Mouse (Mus musculus) heart, postnatal 25 days (tissue): ENCODE measurements around the gene Robo2. TPM values are rescaled to one million over a fixed set of nuclear protein-coding genes. Genes with fewer than 3 reads are reported as not detected.

Experiments
- DNase-seq: peaks from one replicate; pipeline ENCODE4 v3.0.0; 2022; ENCODE audit warnings: low spot score
- intact Hi-C: fragments of 180-260 bp; cut with DNase I; formaldehyde crosslinking; loops from one replicate; pipeline ENCODE4 v1.15.1; 2025
- total RNA-seq, 2 experiments: library from RNA; stranded (reverse); gene quantifications; 2 replicates each; pipeline ENCODE4 v1.2.3; 2021

Robo2 gene
- total RNA-seq, 2 experiments from 2014 or later: 0.89 to 1.5 TPM

DNA sequence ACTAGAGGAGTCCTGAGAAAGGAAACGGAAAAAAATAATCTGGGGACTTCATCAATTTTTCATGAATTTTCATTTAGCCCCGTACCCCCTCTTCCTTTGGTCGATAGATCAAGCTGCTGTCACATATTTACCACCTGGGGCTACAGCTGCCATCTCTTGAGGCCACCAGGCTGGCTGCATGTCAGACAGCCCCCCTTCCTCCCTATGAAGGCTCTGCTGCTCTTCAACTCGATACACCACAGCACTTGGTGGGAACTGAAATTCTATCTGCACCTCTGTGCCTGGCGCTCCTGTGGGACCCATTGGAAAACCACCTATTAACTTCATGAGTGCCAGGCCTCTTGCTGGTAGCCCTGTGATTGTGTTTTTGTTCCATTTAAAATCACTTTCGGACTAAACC is 63.2 kb downstream of the Robo2 start:
- intact Hi-C loops: no loop called here

DNA sequence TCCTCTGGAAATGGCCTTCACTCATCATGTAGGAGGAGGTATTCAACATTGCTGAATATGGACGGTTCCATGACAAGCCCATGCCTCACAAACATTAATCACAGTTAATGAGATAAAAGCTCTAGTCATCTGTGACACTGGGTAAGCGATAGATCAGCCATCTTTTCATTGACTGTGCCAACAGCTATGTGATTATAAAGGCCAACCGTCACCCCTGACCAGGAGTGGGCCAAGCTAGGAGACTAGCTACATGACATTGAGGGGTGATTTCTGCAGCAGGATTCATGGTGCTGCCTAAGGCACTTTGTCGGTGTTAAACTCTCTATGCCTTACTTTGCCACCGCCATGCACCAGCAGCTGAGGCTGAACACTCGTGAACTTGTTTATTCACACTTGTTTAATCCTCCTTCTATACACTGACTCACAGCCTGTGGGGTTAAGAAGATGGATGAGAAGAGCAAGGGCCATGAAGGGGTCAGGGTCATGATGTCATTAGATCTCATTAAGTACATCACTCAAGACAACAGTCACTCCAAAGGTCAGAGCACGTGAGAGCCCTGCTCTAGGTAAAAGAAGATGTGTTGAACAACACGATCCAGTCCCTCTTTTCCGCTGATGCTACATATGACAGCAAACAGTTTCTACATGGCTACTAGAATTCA is 72.5 kb downstream of the Robo2 start:
- DNase-seq: no peak
- intact Hi-C loops: no loop called here

More for the DNA sequence above, 63.2 kb downstream of the Robo2 start:
- DNase-seq: no peak

DNA sequence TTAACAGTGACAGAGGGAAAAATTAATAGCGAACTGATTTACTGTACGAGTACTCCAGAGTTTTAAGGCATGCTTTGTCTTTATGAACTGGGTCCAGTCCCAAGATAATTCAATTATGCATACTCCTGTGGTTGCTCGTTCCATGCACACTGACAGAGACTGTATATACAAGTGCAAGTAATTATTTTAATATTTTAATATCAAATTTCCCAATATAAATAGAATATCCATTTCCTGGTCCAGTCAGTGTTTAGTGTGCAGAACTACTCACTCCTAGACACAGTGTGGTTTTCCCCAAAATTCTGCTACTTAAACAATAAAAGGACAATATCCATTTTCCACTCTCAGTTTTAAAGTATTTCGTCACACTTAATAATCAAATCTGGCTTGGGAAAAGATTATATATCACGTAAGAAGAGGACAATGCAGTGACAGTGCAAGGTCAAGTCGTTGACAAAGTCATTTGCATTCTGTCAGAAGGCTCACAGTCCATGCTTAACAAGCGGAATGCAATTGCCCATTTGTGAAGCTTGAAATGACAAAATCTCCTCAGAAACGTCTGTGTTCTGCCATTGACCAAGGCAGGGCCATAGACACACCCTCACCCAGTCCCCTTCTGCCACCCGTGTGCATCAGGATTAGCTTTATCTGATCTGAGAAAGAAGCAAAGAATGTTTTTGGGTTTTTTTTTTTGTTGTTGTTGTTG is 89.8 kb downstream of the Robo2 start:
- DNase-seq: no peak
- intact Hi-C loops: no loop called here

DNA sequence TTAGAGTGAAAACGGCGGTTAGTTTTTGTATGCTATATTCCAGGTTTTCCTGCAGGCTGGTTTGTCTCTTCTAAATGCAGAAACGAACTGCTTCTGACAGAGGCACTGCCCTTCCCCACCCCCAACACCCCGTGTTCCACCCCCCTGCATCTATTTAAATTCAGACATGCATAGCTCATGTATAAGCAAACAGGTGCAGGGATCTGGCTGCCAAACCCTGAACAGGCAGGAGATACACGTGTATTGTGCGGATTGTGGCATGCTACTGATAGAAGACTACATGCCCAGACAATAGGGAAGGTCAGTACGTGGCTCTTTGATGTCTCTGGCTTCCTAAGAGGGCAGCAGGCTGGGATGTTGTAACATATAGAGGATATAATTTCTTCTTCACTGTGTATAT is 95.5 kb downstream of the Robo2 start:
- DNase-seq: no peak
- intact Hi-C loops: no loop called here

DNA sequence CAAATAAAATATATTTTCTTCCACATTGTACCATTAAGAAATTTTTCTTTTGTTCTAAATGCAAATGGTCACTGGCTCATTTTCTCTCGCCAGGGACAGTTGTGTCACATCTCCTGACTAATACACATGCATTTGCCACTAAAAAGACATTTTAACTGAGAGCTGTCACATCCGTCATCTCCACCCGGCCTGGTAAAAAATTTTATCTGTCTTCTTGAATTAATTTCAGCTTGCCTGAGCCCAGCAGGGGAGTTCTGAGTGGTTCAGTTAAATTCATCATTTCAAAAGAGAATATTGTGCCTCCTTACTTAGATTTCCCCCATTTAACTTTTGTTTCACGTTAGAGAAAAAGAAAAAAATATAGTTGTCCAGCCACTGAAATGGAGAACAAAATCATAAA is 98.4 kb downstream of the Robo2 start:
- DNase-seq: no peak
- intact Hi-C loops: no loop called here

DNA sequence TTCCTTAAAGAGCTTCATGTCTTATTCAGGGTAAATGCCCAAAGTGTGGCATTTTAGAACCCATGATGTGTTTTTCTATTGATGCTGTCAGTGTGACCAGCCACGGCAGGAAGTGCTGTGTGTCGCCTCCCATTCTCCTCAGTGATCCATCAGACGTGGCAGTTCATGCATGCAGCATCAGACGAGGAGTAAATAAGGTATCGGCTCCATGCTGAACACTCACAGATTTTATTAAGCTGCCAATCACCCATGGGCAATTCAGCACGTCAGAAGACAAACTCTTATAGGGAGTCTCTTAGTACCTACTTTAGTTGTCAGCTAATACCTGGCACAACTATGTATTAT is 104.1 kb downstream of the Robo2 start:
- intact Hi-C loops: no loop called here

DNA sequence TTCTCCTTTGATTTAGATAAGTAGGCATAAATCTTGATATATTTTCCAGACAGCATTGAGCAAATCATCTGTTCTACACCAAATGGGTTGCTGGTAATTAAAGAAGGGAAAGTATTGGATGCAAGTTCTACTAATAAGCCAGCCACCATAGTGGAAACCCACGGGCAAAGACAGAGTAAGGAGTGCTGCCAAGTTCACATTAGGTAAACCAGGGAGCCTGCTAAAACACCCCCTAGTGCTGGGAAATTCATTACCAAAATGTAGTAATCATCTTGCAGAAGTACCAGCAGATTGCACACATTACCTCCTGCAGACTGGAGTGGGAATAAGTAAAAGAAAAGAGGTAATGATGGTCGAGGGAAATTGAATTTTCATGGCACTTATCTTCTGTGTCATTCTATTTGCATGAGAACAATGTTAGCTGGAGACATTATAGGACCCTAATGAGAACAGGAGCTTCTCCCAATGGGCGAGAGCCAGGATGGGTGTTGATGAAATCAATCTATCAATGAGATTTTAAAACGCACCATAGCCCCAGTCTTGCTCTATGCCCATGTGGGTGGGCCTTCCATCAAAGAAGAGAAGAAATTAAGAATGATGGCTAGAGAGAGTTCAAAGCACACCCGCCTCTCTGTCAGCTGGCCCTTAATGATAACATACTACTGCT is 104.6 kb downstream of the Robo2 start:
- intact Hi-C loops: no loop called here
- no peak for DNase-seq

More for the DNA sequence above, 104.1 kb downstream of the Robo2 start:
- DNase-seq: no peak

DNA sequence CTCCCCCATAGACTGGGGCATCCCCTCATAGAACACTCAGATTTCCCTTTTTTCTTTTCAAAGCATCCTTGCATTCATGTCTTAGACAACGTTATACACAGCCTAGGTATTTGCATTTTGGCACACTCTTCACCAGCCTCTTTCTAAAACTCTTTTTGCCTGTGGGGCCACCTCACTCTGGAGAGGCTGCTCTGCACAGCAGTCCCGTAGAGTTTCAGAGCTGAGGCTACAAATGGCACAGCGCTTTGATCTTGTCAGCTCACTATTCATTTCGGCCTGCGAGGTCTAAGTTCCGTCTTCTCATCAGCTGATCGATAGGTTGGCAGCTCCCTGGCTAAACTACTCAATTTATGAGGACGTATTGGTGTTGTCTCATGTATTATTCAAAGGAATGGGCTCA is 123.7 kb downstream of the Robo2 start:
- no peak for DNase-seq
- intact Hi-C loops: no loop called here

DNA sequence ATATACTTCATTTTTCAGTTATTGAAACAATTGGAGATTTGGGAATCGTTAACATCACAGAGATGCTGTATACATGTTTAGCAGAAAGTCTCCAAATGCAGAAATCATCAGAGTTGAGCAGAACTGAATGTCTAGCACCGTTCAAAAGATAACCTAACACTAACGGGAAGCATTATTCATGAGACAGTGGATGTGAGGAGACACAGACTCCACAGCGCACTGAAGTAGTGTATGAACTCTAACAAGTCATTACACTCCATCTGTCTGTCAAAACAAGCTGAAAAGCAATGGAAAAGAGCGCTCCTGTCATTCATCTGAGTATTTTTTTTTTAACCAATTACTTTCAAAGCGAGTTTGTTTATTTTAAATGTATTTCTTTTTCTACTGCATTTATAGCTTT is 129.1 kb downstream of the Robo2 start:
- DNase-seq: no peak
- intact Hi-C loops: no loop called here

DNA sequence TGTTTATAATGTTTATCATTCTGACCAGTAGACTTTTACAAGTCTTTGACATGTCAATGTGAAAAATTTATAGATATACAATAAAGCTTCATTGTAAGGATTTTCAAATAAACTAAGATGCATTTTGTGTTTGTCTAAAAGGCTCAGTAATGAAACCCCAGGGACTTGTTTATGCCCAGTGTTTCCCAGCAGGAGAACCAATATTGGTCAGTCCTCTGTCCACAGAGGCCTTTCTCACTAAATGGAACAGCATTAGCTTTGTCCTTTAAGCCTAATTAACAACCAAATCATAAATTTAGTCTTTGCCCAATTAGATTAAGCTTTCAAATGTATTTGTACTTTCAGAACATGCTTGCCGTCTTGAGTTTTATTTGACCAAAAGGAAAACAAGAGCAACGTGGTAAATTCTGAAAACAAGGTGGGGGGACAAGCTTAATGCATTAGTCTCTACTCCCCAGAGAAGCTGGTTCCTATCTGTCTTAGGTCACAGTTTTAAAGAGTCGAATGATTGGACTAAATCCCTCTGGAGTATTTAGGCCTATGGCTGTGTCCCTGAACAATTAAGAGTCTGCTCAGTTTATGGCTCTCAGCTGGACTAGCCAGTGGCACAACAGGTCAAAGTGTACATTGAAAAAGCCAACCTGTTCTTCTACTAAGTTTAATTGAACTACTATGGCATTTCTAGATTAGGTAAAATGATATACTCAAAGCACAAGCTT is 134.6 kb downstream of the Robo2 start:
- intact Hi-C loops: no loop called here
- DNase-seq: no peak

DNA sequence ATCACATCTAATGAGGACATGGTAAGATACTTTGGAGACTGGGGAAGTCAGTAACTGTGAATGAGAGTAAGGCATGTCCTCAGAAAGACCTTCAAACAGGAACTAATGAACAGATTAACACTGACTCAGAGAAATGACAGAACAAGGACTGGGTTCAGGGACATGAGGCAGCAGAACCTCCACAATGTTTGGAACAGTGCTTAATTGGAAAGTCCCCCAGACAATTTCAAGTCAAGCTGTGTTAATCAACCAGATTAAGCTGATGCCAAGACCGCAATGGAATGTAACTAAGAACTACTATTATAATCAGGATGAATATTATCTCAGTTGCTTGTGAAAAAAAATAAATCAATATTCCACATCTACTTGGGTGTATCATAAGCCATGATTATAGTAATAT is 137.0 kb downstream of the Robo2 start:
- DNase-seq: no peak

DNA sequence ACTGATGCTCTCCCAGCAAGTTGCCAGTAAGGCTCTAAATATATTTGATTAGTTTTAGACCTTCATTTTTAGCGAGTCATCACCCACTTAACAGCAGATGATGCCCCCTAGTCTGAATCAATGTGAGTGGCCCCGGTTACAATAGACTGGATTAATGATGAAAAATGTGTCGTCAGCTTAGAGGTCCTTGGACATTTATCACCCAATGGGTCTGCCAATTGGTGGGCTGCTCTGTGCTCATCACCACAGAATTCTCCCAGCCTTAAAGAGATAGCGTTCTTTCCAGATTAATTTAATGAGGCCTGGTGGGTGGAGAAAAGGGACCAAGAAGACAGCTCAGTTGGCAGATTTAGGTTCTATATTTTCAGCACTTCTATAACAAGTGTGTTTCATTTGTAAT is 138.6 kb downstream of the Robo2 start:
- intact Hi-C loops: no loop called here
- DNase-seq: no peak

More for the DNA sequence above, 137.0 kb downstream of the Robo2 start:
- intact Hi-C loops: no loop called here

DNA sequence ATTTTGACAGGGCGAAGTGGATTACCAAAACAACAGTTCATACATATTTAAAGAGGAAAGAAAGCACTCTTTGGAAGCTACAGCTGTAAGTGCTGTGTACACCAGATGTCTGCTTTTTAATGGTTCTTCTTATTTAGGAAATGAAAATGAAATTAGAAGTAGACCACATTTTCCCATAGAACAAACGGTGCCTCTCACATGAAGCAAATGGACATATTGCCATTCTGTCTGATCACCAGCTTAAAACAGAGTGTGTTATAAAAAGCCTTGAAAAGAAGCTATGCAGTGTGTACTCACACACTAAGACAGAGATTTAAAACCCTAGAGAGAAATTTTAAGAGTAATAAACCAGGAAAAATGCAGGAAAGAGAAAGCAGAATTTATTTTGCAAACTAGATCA is 153.4 kb downstream of the Robo2 start:
- intact Hi-C loops: no loop called here
- DNase-seq: no peak

DNA sequence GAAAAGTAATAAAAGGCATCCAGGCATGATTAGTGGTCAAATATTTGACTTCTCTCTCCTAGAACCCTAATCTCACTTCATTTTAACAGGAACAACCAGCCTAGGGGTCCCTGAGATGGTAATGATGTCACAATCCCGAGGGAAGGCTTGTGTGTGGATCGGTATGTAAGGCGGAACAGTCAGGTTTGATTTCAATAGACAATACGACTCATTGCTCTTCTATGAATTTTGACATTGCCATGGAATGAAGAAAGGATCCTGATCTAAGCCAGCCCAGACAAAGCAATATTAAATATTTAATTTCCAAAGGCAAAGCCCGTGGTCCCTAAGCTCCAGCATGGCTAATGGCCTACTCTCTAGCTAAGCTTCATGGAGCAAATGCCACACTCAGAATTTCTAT is 167.2 kb downstream of the Robo2 start:
- intact Hi-C loops: no loop called here
- no peak for DNase-seq

DNA sequence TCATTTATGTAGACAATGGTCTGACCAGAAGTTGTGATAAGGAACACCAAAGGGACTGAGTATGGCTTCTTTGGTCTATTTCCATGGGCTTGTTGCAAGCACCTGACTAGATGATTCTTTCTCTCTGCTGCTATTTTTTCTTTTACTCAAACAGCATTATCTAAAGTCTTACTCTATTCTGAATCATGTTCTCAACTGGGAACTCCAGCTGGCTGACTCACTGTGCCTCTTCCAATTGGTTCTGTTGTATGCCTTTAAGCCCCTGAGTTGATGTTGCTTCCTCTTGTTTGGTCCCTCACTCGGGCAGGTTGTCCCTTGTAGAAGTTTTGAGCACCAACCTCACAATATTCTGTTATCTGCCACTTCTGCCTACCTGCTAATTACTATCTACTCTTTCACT is 170.1 kb downstream of the Robo2 start:
- no peak for DNase-seq
- intact Hi-C loops: no loop called here

DNA sequence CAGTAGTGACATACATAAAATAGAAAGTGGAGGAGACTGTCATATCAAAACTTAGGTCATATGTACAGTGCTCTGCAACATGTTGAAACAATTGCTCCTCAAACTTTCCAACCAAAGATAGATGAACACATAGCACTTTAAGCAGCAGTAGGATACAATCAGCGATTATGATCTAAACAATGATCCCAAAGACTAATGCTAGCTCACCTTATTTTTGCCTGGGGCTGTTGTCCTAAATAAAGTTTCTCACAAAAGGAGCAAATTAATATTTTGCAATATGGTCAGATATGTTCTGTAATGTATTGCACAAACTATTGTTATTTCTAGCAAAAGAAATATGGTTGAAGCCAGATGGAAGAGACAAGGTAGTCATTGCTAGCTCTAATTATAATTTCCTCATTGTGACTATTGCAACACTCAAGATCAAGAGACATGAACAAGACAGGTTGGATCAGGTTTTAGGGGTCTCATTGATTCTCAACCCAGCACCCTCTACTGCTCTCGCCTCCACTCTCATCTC is 174.2 kb downstream of the Robo2 start:
- DNase-seq: no peak

DNA sequence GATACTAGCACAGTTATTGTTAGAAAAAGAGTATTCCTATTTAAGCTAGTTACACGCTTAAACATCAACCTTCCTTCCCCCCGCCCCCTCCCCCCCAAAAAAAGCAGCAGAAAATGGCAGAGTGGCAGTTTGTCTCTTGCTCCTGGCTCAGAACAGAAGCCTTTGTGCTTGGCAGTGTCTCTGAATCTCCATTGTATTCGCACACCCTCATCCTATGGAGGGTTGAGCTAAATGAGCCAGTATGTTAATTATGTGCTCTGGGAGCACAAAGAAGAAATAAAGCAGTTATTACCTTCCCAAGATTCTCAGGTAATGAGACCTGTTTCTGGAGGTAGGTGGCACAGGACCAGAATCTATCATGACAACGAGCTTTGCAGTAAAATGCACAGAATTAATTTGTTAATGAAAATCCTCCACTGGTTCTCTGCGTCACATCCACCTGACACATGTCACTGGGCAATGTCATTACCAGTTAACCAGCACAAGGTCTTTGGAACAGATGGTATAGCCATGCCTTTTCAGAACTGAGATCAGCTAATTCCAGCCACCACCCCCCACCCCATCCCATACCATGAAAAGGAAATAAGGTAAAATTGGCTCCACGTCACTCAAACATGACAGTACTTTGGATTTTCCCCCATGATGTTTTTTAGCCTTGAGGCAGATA is 177.1 kb downstream of the Robo2 start:
- intact Hi-C loops: no loop called here
- no peak for DNase-seq

More for the DNA sequence above, 174.2 kb downstream of the Robo2 start:
- intact Hi-C loops: no loop called here

DNA sequence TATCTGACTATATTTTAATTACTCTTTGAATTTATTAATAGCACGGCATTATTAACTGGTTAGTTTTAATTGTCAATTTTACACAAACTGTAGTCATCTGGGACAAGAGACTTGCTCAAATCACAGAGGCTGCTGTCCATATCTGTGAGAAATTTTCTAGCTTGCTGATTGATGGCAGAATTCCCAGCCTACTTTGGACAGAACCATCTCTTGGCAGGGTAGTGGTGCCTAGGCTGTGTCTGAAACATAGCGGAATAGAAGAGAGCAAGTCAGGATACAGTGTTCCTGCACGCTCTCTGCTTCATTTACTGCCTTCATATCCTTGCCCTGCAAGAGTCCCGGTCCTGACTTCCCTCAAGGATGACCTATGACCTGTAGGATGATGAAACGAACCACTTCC is 178.0 kb downstream of the Robo2 start:
- no peak for DNase-seq
- intact Hi-C loops: no loop called here

DNA sequence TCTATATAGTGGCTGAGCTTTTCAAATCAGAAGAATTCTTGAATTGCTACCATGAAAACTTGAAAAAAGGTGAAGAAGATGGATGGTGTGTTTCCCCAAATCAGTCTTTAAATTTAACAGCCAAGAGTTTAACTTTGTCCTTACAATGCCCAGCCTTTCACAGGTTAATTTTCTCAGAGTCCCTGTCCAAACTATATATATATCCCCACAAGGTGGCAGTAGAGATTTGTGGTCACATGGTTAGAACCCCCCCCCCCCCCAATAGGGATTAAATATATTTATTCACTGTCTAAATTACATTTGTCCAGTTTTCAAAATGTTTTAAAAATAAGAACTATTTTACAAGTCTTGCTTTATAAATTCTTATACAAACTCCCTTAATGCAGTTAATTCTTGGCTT is 184.3 kb downstream of the Robo2 start:
- intact Hi-C loops: loop anchor here (1.0 kb wide), 1 partner anchor 186 kb away; no protein-coding TSS in a partner anchor
- DNase-seq: no peak
